Mouse (Mus musculus) MEL (cell line): Measurements from ENCODE around the gene Sart1. TPM values are rescaled to one million over a fixed set of nuclear protein-coding genes. Genes with fewer than 3 reads are reported as not detected.

Source experiments
- DNase-seq: peaks from one replicate; pipeline ENCODE4 v3.0.0; 2011; ENCODE audit warnings: low read depth, low spot score
- H3K27ac ChIP-seq: 2 replicates; pipeline ENCODE4 v1.5.1; 2012; ENCODE audit warnings: low read depth, mild to moderate bottlenecking, control low read depth, low read length, moderate library complexity; ENCODE audit not compliant: control insufficient read depth
- H3K27me3 ChIP-seq, 2 experiments: fragments of 150-350 bp in 1 of 2; sonication (generic) in 1 of 2; 2 replicates each; pipeline ENCODE4 v1.6.1; 2012; ENCODE audit warnings: low read length in 2 of 2, mild to moderate bottlenecking in 2 of 2, improper control_type of control experiment in 1 of 2, moderate library complexity in 1 of 2; ENCODE audit not compliant: insufficient read depth in 2 of 2, control insufficient read depth in 1 of 2
- H3K36me3 ChIP-seq, 2 experiments: 2 replicates each; pipeline ENCODE4 v1.6.1; 2012 to 2014; ENCODE audit warnings: low read length in 2 of 2, improper control_type of control experiment in 1 of 2, inconsistent platforms in 1 of 2, mild to moderate bottlenecking in 1 of 2; ENCODE audit not compliant: insufficient read depth in 2 of 2, control insufficient read depth in 1 of 2
- H3K4me1 ChIP-seq, 2 experiments: fragments of 150-350 bp in 1 of 2; sonication (generic) in 1 of 2; 2 replicates each; pipeline ENCODE4 v1.6.1; 2012; ENCODE audit warnings: low read length in 2 of 2, improper control_type of control experiment in 1 of 2, mild to moderate bottlenecking in 1 of 2; ENCODE audit not compliant: insufficient read depth in 2 of 2, control insufficient read depth in 1 of 2
- H3K4me3 ChIP-seq, 2 experiments: fragments of 150-350 bp in 1 of 2; sonication (generic) in 1 of 2; 2 replicates each; pipeline ENCODE4 v1.5.1; 2012; ENCODE audit warnings: low read depth in 2 of 2, low read length in 2 of 2, mild to moderate bottlenecking in 2 of 2, moderate library complexity in 2 of 2, control low read depth in 1 of 2, improper control_type of control experiment in 1 of 2; ENCODE audit not compliant: control insufficient read depth in 1 of 2, insufficient read depth in 1 of 2
- H3K79me2 ChIP-seq: 2 replicates; pipeline ENCODE4 v1.6.1; 2012; ENCODE audit warnings: mild to moderate bottlenecking, low read length, moderate library complexity; ENCODE audit not compliant: control insufficient read depth, poor library complexity, insufficient read depth
- H3K9ac ChIP-seq: 2 replicates; pipeline ENCODE4 v1.6.1; 2012; ENCODE audit warnings: low read depth, mild to moderate bottlenecking, control low read depth, low read length, moderate library complexity; ENCODE audit not compliant: control insufficient read depth, poor library complexity, severe bottlenecking
- H3K9me3 ChIP-seq: fragments of 150-350 bp; sonication (generic); replicated peaks from 2 replicates; pipeline ENCODE4 v1.6.1; 2012; ENCODE audit warnings: mild to moderate bottlenecking, low read length, improper control_type of control experiment, moderate library complexity; ENCODE audit not compliant: insufficient read depth
- BHLHE40 ChIP-seq: IDR thresholded peaks from 2 replicates; pipeline ENCODE4 v1.6.1; 2012; ENCODE audit warnings: low read depth, mild to moderate bottlenecking, inconsistent platforms, low read length, improper control_type of control experiment, borderline replicate concordance
- CHD2 ChIP-seq: IDR thresholded peaks from 2 replicates; pipeline ENCODE4 v1.6.1; 2011; ENCODE audit warnings: low read length, improper control_type of control experiment
- E2F4 ChIP-seq: IDR thresholded peaks from 2 replicates; pipeline ENCODE4 v1.6.1; 2011; ENCODE audit warnings: low read depth, low read length, improper control_type of control experiment, borderline replicate concordance
- ELF1 ChIP-seq: IDR thresholded peaks from 2 replicates; pipeline ENCODE4 v1.6.1; 2014; ENCODE audit warnings: low read depth, mild to moderate bottlenecking, inconsistent platforms, low read length, improper control_type of control experiment, moderate library complexity
- EP300 ChIP-seq, 2 experiments: IDR thresholded peaks; 2 replicates each; pipeline ENCODE4 v1.6.1; 2011; ENCODE audit warnings: improper control_type of control experiment in 2 of 2, low read length in 2 of 2, low read depth in 1 of 2, mild to moderate bottlenecking in 1 of 2
- GATA1 ChIP-seq: IDR thresholded peaks from 2 replicates; pipeline ENCODE4 v1.6.1; 2011; ENCODE audit warnings: low read depth, low read length, improper control_type of control experiment
- HCFC1 ChIP-seq: IDR thresholded peaks from 2 replicates; pipeline ENCODE4 v1.6.1; 2012; ENCODE audit warnings: low read depth, mild to moderate bottlenecking, inconsistent platforms, low read length, improper control_type of control experiment, moderate library complexity
- JUND ChIP-seq: IDR thresholded peaks from 2 replicates; pipeline ENCODE4 v1.6.1; 2011; ENCODE audit warnings: low read depth, mild to moderate bottlenecking, improper control_type of control experiment, low read length
- KAT2A ChIP-seq: conservative IDR thresholded peaks from 2 replicates; pipeline ENCODE4 v1.6.1; 2012; ENCODE audit warnings: low read depth, low read length, improper control_type of control experiment, inconsistent platforms
- MAFK ChIP-seq: IDR thresholded peaks from 2 replicates; pipeline ENCODE4 v1.6.1; 2011; ENCODE audit warnings: low read depth, mild to moderate bottlenecking, low read length, improper control_type of control experiment, borderline replicate concordance
- MAZ ChIP-seq: IDR thresholded peaks from 2 replicates; pipeline ENCODE4 v1.6.1; 2012; ENCODE audit warnings: low read depth, mild to moderate bottlenecking, inconsistent platforms, low read length, improper control_type of control experiment
- MYB ChIP-seq: IDR thresholded peaks from 2 replicates; pipeline ENCODE4 v1.6.1; 2011; ENCODE audit warnings: mild to moderate bottlenecking, low read depth, low read length, improper control_type of control experiment
- MYC ChIP-seq: IDR thresholded peaks from 2 replicates; pipeline ENCODE4 v1.6.1; 2011; ENCODE audit warnings: low read depth, mild to moderate bottlenecking, low read length, improper control_type of control experiment, moderate library complexity
- NELFE ChIP-seq: IDR thresholded peaks from 2 replicates; pipeline ENCODE4 v1.6.1; 2011; ENCODE audit warnings: low read depth, low read length, improper control_type of control experiment
- POLR2AphosphoS2 ChIP-seq: IDR thresholded peaks from 2 replicates; pipeline ENCODE4 v1.6.1; 2011; ENCODE audit warnings: low read length, improper control_type of control experiment
- POLR2AphosphoS5 ChIP-seq: IDR thresholded peaks from 2 replicates; pipeline ENCODE4 v1.6.1; 2012; ENCODE audit warnings: low read depth, borderline replicate concordance, mild to moderate bottlenecking, inconsistent platforms, low read length, moderate library complexity, mixed read lengths
- RCOR1 ChIP-seq: IDR thresholded peaks from 2 replicates; pipeline ENCODE4 v1.6.1; 2012; ENCODE audit warnings: low read depth, mild to moderate bottlenecking, inconsistent platforms, low read length, improper control_type of control experiment
- SIN3A ChIP-seq: IDR thresholded peaks from 2 replicates; pipeline ENCODE4 v1.6.1; 2012; ENCODE audit warnings: low read length, improper control_type of control experiment, inconsistent platforms
- TAL1 ChIP-seq: IDR thresholded peaks from 2 replicates; pipeline ENCODE4 v1.6.1; 2012; ENCODE audit warnings: mild to moderate bottlenecking, inconsistent platforms, low read length, moderate library complexity, mixed read lengths
- TBP ChIP-seq: IDR thresholded peaks from 2 replicates; pipeline ENCODE4 v1.8.0; 2011; ENCODE audit warnings: low read depth, low read length, improper control_type of control experiment
- TCF12 ChIP-seq: IDR thresholded peaks from 2 replicates; pipeline ENCODE4 v1.6.1; 2014; ENCODE audit warnings: low read depth, mild to moderate bottlenecking, inconsistent platforms, low read length, improper control_type of control experiment, moderate library complexity
- USF1 ChIP-seq: IDR thresholded peaks from 2 replicates; pipeline ENCODE4 v1.6.1; 2014; ENCODE audit warnings: low read depth, mild to moderate bottlenecking, inconsistent platforms, low read length, improper control_type of control experiment, moderate library complexity
- ZMIZ1 ChIP-seq: IDR thresholded peaks from 2 replicates; pipeline ENCODE4 v1.6.1; 2012; ENCODE audit warnings: low read depth, mild to moderate bottlenecking, inconsistent platforms, low read length, improper control_type of control experiment, moderate library complexity
- ZNF384 ChIP-seq: IDR thresholded peaks from 2 replicates; pipeline ENCODE4 v1.6.1; 2012; ENCODE audit warnings: low read depth, mild to moderate bottlenecking, inconsistent platforms, low read length, improper control_type of control experiment
- polyA plus RNA-seq, 2 experiments: library from polyadenylated mRNA; stranded (reverse) in 1 of 2; unstranded in 1 of 2; fragments of >175 nt in 1 of 2; fragments of >200 nt in 1 of 2; gene quantifications; 2 replicates each; pipeline versions ENCODE4 v1.2.1 to v1.2.4; 2012; ENCODE audit warnings: low replicate concordance in 2 of 2, low read depth in 1 of 2; ENCODE audit not compliant: insufficient read length in 2 of 2, insufficient read depth in 1 of 2, missing spikeins in 1 of 2
- total RNA-seq: library from RNA; depleted of rRNA; stranded (reverse); fragments of 300-350 nt; gene quantifications from 2 replicates; pipeline ENCODE4 v1.2.3, GENCODE M21; 2012

The Sart1 gene
- total and polyA plus RNA-seq, 3 experiments, result 117 to 141 TPM; not detected in 1

GRCm38 (mm10) chr19:5384715-5385114 is 3.8 kb downstream of the Sart1 start:
- H3K27me3 ChIP-seq, result no peaks in the 10 kb centered on the region
- TF ChIP-seq CHD2 (no peak), EP300 (IDR thresholded peaks at IDR 0.05; ENCODE audit: low read depth in 1 of 2, low read length in 2 of 2) (no peak), POLR2AphosphoS5 (no peak), ZNF384 (no peak), MYC (no peak), HCFC1 (no peak), NELFE (no peak), MAZ (no peak), TAL1 (no peak), POLR2AphosphoS2 (no peak), BHLHE40 (no peak), GATA1 (no peak), USF1 (no peak), ZMIZ1 (no peak), TBP (no peak), MAFK (no peak), RCOR1 (no peak), JUND (no peak), ELF1 (no peak)
- TF ChIP-seq, all 39 proteins: peak for 0
- peaks cover 33% of the 10 kb centered on the region for H3K79me2 ChIP-seq
- no peaks in the 10 kb centered on the region for H3K9me3 ChIP-seq
- H3K27ac ChIP-seq, result no peak overlapping the region
- no peak overlapping the region for H3K4me3 ChIP-seq
- peaks cover 3 to 12% of the 10 kb centered on the region in 2 experiments; a peak in 3 of 4 replicates for H3K4me1 ChIP-seq
- H3K9ac ChIP-seq, result no peak overlapping the region
- DNase-seq, result no peak
- H3K36me3 ChIP-seq, result peaks cover 0 to 6% of the 10 kb centered on the region in 2 experiments; a peak in 3 of 4 replicates

GRCm38 (mm10) chr19:5383326-5383725 is 5.2 kb downstream of the Sart1 start:
- TF ChIP-seq MYB (no peak), SIN3A (no peak), EP300 (IDR thresholded peaks at IDR 0.05; ENCODE audit: low read depth in 1 of 2, low read length in 2 of 2) (no peak), KAT2A (no peak), TCF12 (no peak), E2F4 (no peak), HCFC1 (no peak)
- Histone ChIP-seq H3K4me3 (no peak overlapping the region), H3K9me3 (no peaks in the 10 kb centered on the region), H3K79me2 (peaks cover 26% of the 10 kb centered on the region), H3K27me3 (no peaks in the 10 kb centered on the region), H3K27ac (no peak overlapping the region), H3K36me3 (peaks cover 0 to 6% of the 10 kb centered on the region in 2 experiments; a peak in 3 of 4 replicates), H3K9ac (no peak overlapping the region), H3K4me1 (peaks cover 3 to 12% of the 10 kb centered on the region in 2 experiments; a peak in 3 of 4 replicates)
- DNase-seq, result no peak
